Mouse (Mus musculus): Measurements from ENCODE around the gene Gsx2. TPM values are rescaled to one million over a fixed set of nuclear protein-coding genes. Genes with fewer than 3 reads are reported as not detected.

Gsx2 gene
- polyA plus RNA-seq (2015; fragmentation: Nextera tagmentation; extraction: Ambion mirVana), result 0.15 and 0.18 TPM in 2 replicates

- no peak within 1 kb of the TSS for H3K27ac ChIP-seq (ENCODE audit: low read depth, low read length)
- H3K4me3 ChIP-seq (ENCODE audit: low read length), result peak within 1 kb of the TSS; percentile 38
- peaks cover 66% of the 10 kb centered on the region for H3K27me3 ChIP-seq (replicated peaks; ENCODE audit: control insufficient read depth, insufficient read depth, low read length)
- H3K36me3 ChIP-seq (ENCODE audit: control insufficient read depth, insufficient read depth, low read length), result no peaks in the 10 kb centered on the region
- H3K9ac ChIP-seq (ENCODE audit: low read depth, low read length), result 0 out of 2 replicates have a peak within 1 kb of the TSS, but pooled peaks have one; percentile 33
- H3K9me3 ChIP-seq (ENCODE audit: control insufficient read depth, low read length), result no peaks in the 10 kb centered on the region
- H3K4me2 ChIP-seq (ENCODE audit: low read length), result peak within 1 kb of the TSS; percentile 60
- under 1% methylated on average over 40 of the region's 41 CpGs for WGBS
- ATAC-seq, result peak; percentile 53; the same call in 1 of the 2 replicates
- peaks cover 11% of the 10 kb centered on the region for H3K4me1 ChIP-seq (ENCODE audit: control insufficient read depth, insufficient read depth, low read depth, low read length)
Measured at GRCm38 (mm10) chr5:75075383-75075941, at the start of gene Gsx2. Gene Gsx2 (plus strand): TSS chr5:75075601.

GRCm38 (mm10) chr5:75035475-75035874 is 39.9 kb upstream of the Gsx2 start:
- Histone ChIP-seq H3K36me3 (ENCODE audit: control insufficient read depth, insufficient read depth, low read length) (no peaks in the 10 kb centered on the region), H3K27me3 (replicated peaks; ENCODE audit: control insufficient read depth, insufficient read depth, low read length) (no peaks in the 10 kb centered on the region), H3K4me3 (ENCODE audit: low read length) (no peak overlapping the region), H3K4me2 (ENCODE audit: low read length) (no peak overlapping the region), H3K9me3 (ENCODE audit: control insufficient read depth, low read length) (no peaks in the 10 kb centered on the region), H3K9ac (ENCODE audit: low read depth, low read length) (no peak overlapping the region), H3K27ac (ENCODE audit: low read depth, low read length) (no peak overlapping the region), H3K4me1 (ENCODE audit: control insufficient read depth, insufficient read depth, low read depth, low read length) (no peaks in the 10 kb centered on the region)
- 89% methylated on average over 3 of the region's 3 CpGs for WGBS
- ATAC-seq, result no peak

- H3K9me3 ChIP-seq (ENCODE audit: control insufficient read depth, low read length), result no peaks in the 10 kb centered on the region
- H3K36me3 ChIP-seq (ENCODE audit: control insufficient read depth, insufficient read depth, low read length), result no peaks in the 10 kb centered on the region
- WGBS, result 88% methylated on average over 1 of the region's 1 CpGs
- no peak for ATAC-seq
- H3K4me2 ChIP-seq (ENCODE audit: low read length), result no peak overlapping the region
- H3K4me1 ChIP-seq (ENCODE audit: control insufficient read depth, insufficient read depth, low read depth, low read length), result peaks cover 15% of the 10 kb centered on the region
- no peaks in the 10 kb centered on the region for H3K27me3 ChIP-seq (replicated peaks; ENCODE audit: control insufficient read depth, insufficient read depth, low read length)
- no peak overlapping the region for H3K27ac ChIP-seq (ENCODE audit: low read depth, low read length)
- H3K9ac ChIP-seq (ENCODE audit: low read depth, low read length), result no peak overlapping the region
- H3K4me3 ChIP-seq (ENCODE audit: low read length), result no peak overlapping the region
Measured at GRCm38 (mm10) chr5:75039307-75039706, 36.1 kb upstream of the Gsx2 start.

GRCm38 (mm10) chr5:75043011-75043445 is 32.4 kb upstream of the Gsx2 start:
- no peak for ATAC-seq
- whole genome bisulfite sequencing, result 45% methylated on average over 9 of the region's 9 CpGs
- Histone ChIP-seq H3K4me2 (ENCODE audit: low read length) (peak overlapping the region; percentile 80), H3K4me1 (ENCODE audit: control insufficient read depth, insufficient read depth, low read depth, low read length) (peaks cover 15% of the 10 kb centered on the region), H3K9ac (ENCODE audit: low read depth, low read length) (peak overlapping the region; percentile 99), H3K36me3 (ENCODE audit: control insufficient read depth, insufficient read depth, low read length) (no peaks in the 10 kb centered on the region), H3K27ac (ENCODE audit: low read depth, low read length) (no peak overlapping the region), H3K4me3 (ENCODE audit: low read length) (peak overlapping the region; percentile 97), H3K27me3 (replicated peaks; ENCODE audit: control insufficient read depth, insufficient read depth, low read length) (no peaks in the 10 kb centered on the region), H3K9me3 (ENCODE audit: control insufficient read depth, low read length) (no peaks in the 10 kb centered on the region)

GRCm38 (mm10) chr5:75043621-75044301 is 31.6 kb upstream of the Gsx2 start:
- peak; percentile 79 for ATAC-seq
- Histone ChIP-seq H3K4me3 (ENCODE audit: low read length) (peak overlapping the region; percentile 97), H3K27me3 (replicated peaks; ENCODE audit: control insufficient read depth, insufficient read depth, low read length) (no peaks in the 10 kb centered on the region), H3K9me3 (ENCODE audit: control insufficient read depth, low read length) (no peaks in the 10 kb centered on the region), H3K27ac (ENCODE audit: low read depth, low read length) (peak overlapping the region; percentile 89), H3K36me3 (ENCODE audit: control insufficient read depth, insufficient read depth, low read length) (no peaks in the 10 kb centered on the region), H3K9ac (ENCODE audit: low read depth, low read length) (peak overlapping the region; percentile 99), H3K4me1 (ENCODE audit: control insufficient read depth, insufficient read depth, low read depth, low read length) (peaks cover 15% of the 10 kb centered on the region), H3K4me2 (ENCODE audit: low read length) (peak overlapping the region; percentile 80)
- under 1% methylated on average over 34 of the region's 36 CpGs for WGBS

- H3K9me3 ChIP-seq (ENCODE audit: control insufficient read depth, low read length), result no peaks in the 10 kb centered on the region
- peak within 1 kb of the TSS; percentile 97 for H3K4me3 ChIP-seq (ENCODE audit: low read length)
- WGBS, result under 1% methylated on average over 62 of the region's 90 CpGs
- peak within 1 kb of the TSS; percentile 80 for H3K4me2 ChIP-seq (ENCODE audit: low read length)
- H3K4me1 ChIP-seq (ENCODE audit: control insufficient read depth, insufficient read depth, low read depth, low read length), result peaks cover 15% of the 10 kb centered on the region
- peak within 1 kb of the TSS; percentile 99 for H3K9ac ChIP-seq (ENCODE audit: low read depth, low read length)
- H3K36me3 ChIP-seq (ENCODE audit: control insufficient read depth, insufficient read depth, low read length), result no peaks in the 10 kb centered on the region
- H3K27me3 ChIP-seq (replicated peaks; ENCODE audit: control insufficient read depth, insufficient read depth, low read length), result no peaks in the 10 kb centered on the region
- H3K27ac ChIP-seq (ENCODE audit: low read depth, low read length), result peak within 1 kb of the TSS; percentile 89
- ATAC-seq, result peak; percentile 96
Measured at GRCm38 (mm10) chr5:75044310-75044904, 31.0 kb upstream of the Gsx2 start, which contains the start of gene Chic2. Gene Chic2 (minus strand): TSS chr5:75044774.

GRCm38 (mm10) chr5:75045371-75045770 is 30.0 kb upstream of the Gsx2 start:
- Histone ChIP-seq H3K9me3 (ENCODE audit: control insufficient read depth, low read length) (no peaks in the 10 kb centered on the region), H3K4me3 (ENCODE audit: low read length) (no peak overlapping the region), H3K27me3 (replicated peaks; ENCODE audit: control insufficient read depth, insufficient read depth, low read length) (no peaks in the 10 kb centered on the region), H3K4me1 (ENCODE audit: control insufficient read depth, insufficient read depth, low read depth, low read length) (peaks cover 15% of the 10 kb centered on the region), H3K36me3 (ENCODE audit: control insufficient read depth, insufficient read depth, low read length) (no peaks in the 10 kb centered on the region), H3K9ac (ENCODE audit: low read depth, low read length) (no peak overlapping the region), H3K27ac (ENCODE audit: low read depth, low read length) (no peak overlapping the region), H3K4me2 (ENCODE audit: low read length) (no peak overlapping the region)
- 85% methylated on average over 7 of the region's 7 CpGs for WGBS
- no peak for ATAC-seq

- no peak overlapping the region for H3K27ac ChIP-seq (ENCODE audit: low read depth, low read length)
- 41% methylated on average over 15 of the region's 15 CpGs for WGBS
- H3K36me3 ChIP-seq (ENCODE audit: control insufficient read depth, insufficient read depth, low read length), result no peaks in the 10 kb centered on the region
- H3K4me1 ChIP-seq (ENCODE audit: control insufficient read depth, insufficient read depth, low read depth, low read length), result peaks cover 12% of the 10 kb centered on the region
- H3K9ac ChIP-seq (ENCODE audit: low read depth, low read length), result no peak overlapping the region
- H3K4me3 ChIP-seq (ENCODE audit: low read length), result no peak overlapping the region
- no peaks in the 10 kb centered on the region for H3K27me3 ChIP-seq (replicated peaks; ENCODE audit: control insufficient read depth, insufficient read depth, low read length)
- H3K9me3 ChIP-seq (ENCODE audit: control insufficient read depth, low read length), result no peaks in the 10 kb centered on the region
- H3K4me2 ChIP-seq (ENCODE audit: low read length), result no peak overlapping the region
- no peak for ATAC-seq
Measured at GRCm38 (mm10) chr5:75046681-75047321, 28.6 kb upstream of the Gsx2 start.

GRCm38 (mm10) chr5:75051109-75051508 is 24.3 kb upstream of the Gsx2 start:
- no peaks in the 10 kb centered on the region for H3K27me3 ChIP-seq (replicated peaks; ENCODE audit: control insufficient read depth, insufficient read depth, low read length)
- H3K27ac ChIP-seq (ENCODE audit: low read depth, low read length), result no peak overlapping the region
- H3K36me3 ChIP-seq (ENCODE audit: control insufficient read depth, insufficient read depth, low read length), result no peaks in the 10 kb centered on the region
- H3K9ac ChIP-seq (ENCODE audit: low read depth, low read length), result no peak overlapping the region
- no peaks in the 10 kb centered on the region for H3K9me3 ChIP-seq (ENCODE audit: control insufficient read depth, low read length)
- H3K4me3 ChIP-seq (ENCODE audit: low read length), result no peak overlapping the region
- 80% methylated on average over 4 of the region's 4 CpGs for WGBS
- H3K4me1 ChIP-seq (ENCODE audit: control insufficient read depth, insufficient read depth, low read depth, low read length), result no peaks in the 10 kb centered on the region
- ATAC-seq, result no peak
- H3K4me2 ChIP-seq (ENCODE audit: low read length), result no peak overlapping the region
